Mouse (Mus musculus): Measurements from ENCODE around the gene Fa2h. TPM values are rescaled to one million over a fixed set of nuclear protein-coding genes. Genes with fewer than 3 reads are reported as not detected.

Gene Fa2h
- total and polyA plus RNA-seq, 2 experiments = 0.06 to 0.09 TPM

GRCm38 (mm10) chr8:111367350-111367749 is 26.3 kb downstream of the Fa2h start:
- no peaks in the 10 kb centered on the region for H3K27me3 ChIP-seq (ENCODE audit: control insufficient read depth, insufficient read depth, low read length)
- H3K4me1 ChIP-seq (ENCODE audit: control insufficient read depth, insufficient read depth, low read length) = no peaks in the 10 kb centered on the region
- H3K36me3 ChIP-seq (ENCODE audit: control insufficient read depth, insufficient read depth, low read length) = no peaks in the 10 kb centered on the region
- H3K79me2 ChIP-seq (ENCODE audit: control insufficient read depth, insufficient read depth, low read length) = no peaks in the 10 kb centered on the region
- no peak overlapping the region for H3K27ac ChIP-seq (replicated peaks; ENCODE audit: insufficient read depth, low read depth, low read length)
- DNase-seq (ENCODE audit: extremely low read depth, low read depth, low spot score) = no peak
- no peak overlapping the region for H3K4me3 ChIP-seq (ENCODE audit: insufficient read depth, low read depth, low read length)
- no peak overlapping the region for H3K9ac ChIP-seq (ENCODE audit: low read depth, low read length)
- 89% methylated on average over 8 of the region's 8 CpGs for WGBS
- TF ChIP-seq POLR2A (IDR thresholded peaks at IDR 0.05; ENCODE audit: extremely low read depth, insufficient read depth, low read length) (no peak), CTCF (IDR thresholded peaks at IDR 0.05; ENCODE audit: low read depth, low read length) (no peak)

- no peaks in the 10 kb centered on the region for H3K36me3 ChIP-seq (ENCODE audit: control insufficient read depth, insufficient read depth, low read length)
- no peak overlapping the region for H3K27ac ChIP-seq (replicated peaks; ENCODE audit: insufficient read depth, low read depth, low read length)
- no peaks in the 10 kb centered on the region for H3K79me2 ChIP-seq (ENCODE audit: control insufficient read depth, insufficient read depth, low read length)
- no peak overlapping the region; the same call in 1 of the 2 replicates for H3K9ac ChIP-seq (ENCODE audit: low read depth, low read length)
- H3K4me1 ChIP-seq (ENCODE audit: control insufficient read depth, insufficient read depth, low read length) = no peaks in the 10 kb centered on the region
- no peaks in the 10 kb centered on the region for H3K27me3 ChIP-seq (ENCODE audit: control insufficient read depth, insufficient read depth, low read length)
- no peak for TF ChIP-seq CTCF (IDR thresholded peaks at IDR 0.05; ENCODE audit: low read depth, low read length)
- no peak for TF ChIP-seq POLR2A (IDR thresholded peaks at IDR 0.05; ENCODE audit: extremely low read depth, insufficient read depth, low read length)
- H3K4me3 ChIP-seq (ENCODE audit: insufficient read depth, low read depth, low read length) = no peak overlapping the region
- peak; percentile 85 for DNase-seq (ENCODE audit: extremely low read depth, low read depth, low spot score)
- WGBS = 30% methylated on average over 14 of the region's 14 CpGs
These were observed 26.9 kb downstream of the Fa2h start for GRCm38 (mm10) chr8:111366610-111367234.

- no peak for DNase-seq (ENCODE audit: extremely low read depth, low read depth, low spot score)
- WGBS = 86% methylated on average over 8 of the region's 8 CpGs
- Histone ChIP-seq H3K9ac (ENCODE audit: low read depth, low read length) (no peak overlapping the region), H3K4me1 (ENCODE audit: control insufficient read depth, insufficient read depth, low read length) (no peaks in the 10 kb centered on the region), H3K27ac (replicated peaks; ENCODE audit: insufficient read depth, low read depth, low read length) (no peak overlapping the region), H3K4me3 (ENCODE audit: insufficient read depth, low read depth, low read length) (no peak overlapping the region), H3K79me2 (ENCODE audit: control insufficient read depth, insufficient read depth, low read length) (no peaks in the 10 kb centered on the region), H3K36me3 (ENCODE audit: control insufficient read depth, insufficient read depth, low read length) (no peaks in the 10 kb centered on the region), H3K27me3 (ENCODE audit: control insufficient read depth, insufficient read depth, low read length) (no peaks in the 10 kb centered on the region)
- TF ChIP-seq CTCF (IDR thresholded peaks at IDR 0.05; ENCODE audit: low read depth, low read length) = no peak
- TF ChIP-seq POLR2A (IDR thresholded peaks at IDR 0.05; ENCODE audit: extremely low read depth, insufficient read depth, low read length) = no peak
These were observed 30.1 kb downstream of the Fa2h start for GRCm38 (mm10) chr8:111363489-111363888.

- DNase-seq (ENCODE audit: extremely low read depth, low read depth, low spot score) = no peak
- WGBS = 76% methylated on average over 7 of the region's 7 CpGs
- H3K27me3 ChIP-seq (ENCODE audit: control insufficient read depth, insufficient read depth, low read length) = no peaks in the 10 kb centered on the region
- H3K4me3 ChIP-seq (ENCODE audit: insufficient read depth, low read depth, low read length) = no peak overlapping the region
- TF ChIP-seq CTCF (IDR thresholded peaks at IDR 0.05; ENCODE audit: low read depth, low read length) = no peak
- no peak for TF ChIP-seq POLR2A (IDR thresholded peaks at IDR 0.05; ENCODE audit: extremely low read depth, insufficient read depth, low read length)
- no peaks in the 10 kb centered on the region for H3K79me2 ChIP-seq (ENCODE audit: control insufficient read depth, insufficient read depth, low read length)
- no peaks in the 10 kb centered on the region for H3K36me3 ChIP-seq (ENCODE audit: control insufficient read depth, insufficient read depth, low read length)
- H3K27ac ChIP-seq (replicated peaks; ENCODE audit: insufficient read depth, low read depth, low read length) = no peak overlapping the region
- H3K9ac ChIP-seq (ENCODE audit: low read depth, low read length) = no peak overlapping the region
- H3K4me1 ChIP-seq (ENCODE audit: control insufficient read depth, insufficient read depth, low read length) = no peaks in the 10 kb centered on the region
These were observed 32.9 kb downstream of the Fa2h start for GRCm38 (mm10) chr8:111360579-111361209.

- Histone ChIP-seq H3K36me3 (ENCODE audit: control insufficient read depth, insufficient read depth, low read length) (no peaks in the 10 kb centered on the region), H3K27ac (replicated peaks; ENCODE audit: insufficient read depth, low read depth, low read length) (no peak overlapping the region), H3K79me2 (ENCODE audit: control insufficient read depth, insufficient read depth, low read length) (no peaks in the 10 kb centered on the region), H3K27me3 (ENCODE audit: control insufficient read depth, insufficient read depth, low read length) (no peaks in the 10 kb centered on the region), H3K4me3 (ENCODE audit: insufficient read depth, low read depth, low read length) (no peak overlapping the region), H3K4me1 (ENCODE audit: control insufficient read depth, insufficient read depth, low read length) (no peaks in the 10 kb centered on the region), H3K9ac (ENCODE audit: low read depth, low read length) (no peak overlapping the region)
- TF ChIP-seq POLR2A (IDR thresholded peaks at IDR 0.05; ENCODE audit: extremely low read depth, insufficient read depth, low read length) (no peak), CTCF (IDR thresholded peaks at IDR 0.05; ENCODE audit: low read depth, low read length) (no peak)
- WGBS = 86% methylated on average over 5 of the region's 5 CpGs
- no peak for DNase-seq (ENCODE audit: extremely low read depth, low read depth, low spot score)
These were observed 33.7 kb downstream of the Fa2h start for GRCm38 (mm10) chr8:111359936-111360335.

GRCm38 (mm10) chr8:111358905-111359304 is 34.7 kb downstream of the Fa2h start:
- WGBS = 66% methylated on average over 1 of the region's 1 CpGs
- TF ChIP-seq POLR2A (IDR thresholded peaks at IDR 0.05; ENCODE audit: extremely low read depth, insufficient read depth, low read length) (no peak), CTCF (IDR thresholded peaks at IDR 0.05; ENCODE audit: low read depth, low read length) (no peak)
- Histone ChIP-seq H3K4me1 (ENCODE audit: control insufficient read depth, insufficient read depth, low read length) (no peaks in the 10 kb centered on the region), H3K27ac (replicated peaks; ENCODE audit: insufficient read depth, low read depth, low read length) (no peak overlapping the region), H3K36me3 (ENCODE audit: control insufficient read depth, insufficient read depth, low read length) (no peaks in the 10 kb centered on the region), H3K9ac (ENCODE audit: low read depth, low read length) (no peak overlapping the region), H3K27me3 (ENCODE audit: control insufficient read depth, insufficient read depth, low read length) (no peaks in the 10 kb centered on the region), H3K79me2 (ENCODE audit: control insufficient read depth, insufficient read depth, low read length) (no peaks in the 10 kb centered on the region), H3K4me3 (ENCODE audit: insufficient read depth, low read depth, low read length) (no peak overlapping the region)
- no peak for DNase-seq (ENCODE audit: extremely low read depth, low read depth, low spot score)

Data from liver, adult 2 months (tissue).